Mouse (Mus musculus) forebrain, embryonic 13.5 days (tissue): Measurements from ENCODE around the gene Cit. TPM values are rescaled to one million over a fixed set of nuclear protein-coding genes. Genes with fewer than 3 reads are reported as not detected.

ENCODE experiments used
- ATAC-seq: fragments of 200-750 bp; cut with Nextera tagmentation; 2 replicates; pipeline ENCODE4 v1.8.0; 2017
- H3K27ac ChIP-seq: fragments of 300-500 bp; sonication (generic); 2 replicates; pipeline ENCODE4 v1.5.1; 2015; ENCODE audit warnings: inconsistent platforms, mild to moderate bottlenecking, moderate library complexity
- H3K27me3 ChIP-seq: fragments of 300-500 bp; sonication (generic); 2 replicates; pipeline ENCODE4 v1.6.1; 2015; ENCODE audit warnings: mild to moderate bottlenecking, inconsistent platforms
- H3K36me3 ChIP-seq: fragments of 300-500 bp; sonication (generic); 2 replicates; pipeline ENCODE4 v1.6.1; 2015; ENCODE audit warnings: mild to moderate bottlenecking, inconsistent platforms; ENCODE audit not compliant: poor library complexity, severe bottlenecking
- H3K4me1 ChIP-seq: fragments of 300-500 bp; sonication (generic); 2 replicates; pipeline ENCODE4 v1.6.1; 2015; ENCODE audit warnings: inconsistent platforms
- H3K4me2 ChIP-seq: fragments of 300-500 bp; sonication (generic); 2 replicates; pipeline ENCODE4 v1.6.1; 2015; ENCODE audit warnings: inconsistent platforms, mild to moderate bottlenecking, moderate library complexity
- H3K4me3 ChIP-seq: fragments of 300-500 bp; sonication (generic); 2 replicates; pipeline ENCODE4 v1.5.1; 2015; ENCODE audit warnings: mild to moderate bottlenecking, inconsistent platforms
- H3K9ac ChIP-seq: fragments of 300-500 bp; sonication (generic); 2 replicates; pipeline ENCODE4 v1.6.1; 2015; ENCODE audit warnings: mild to moderate bottlenecking, inconsistent platforms
- H3K9me3 ChIP-seq: fragments of 300-500 bp; sonication (generic); replicated peaks from 2 replicates; pipeline ENCODE4 v1.6.1; 2016; ENCODE audit warnings: inconsistent platforms
- WGBS: fragments of 180-500 bp; shearing (Covaris S2); methylation state at CpG from one replicate; pipeline ENCODE4 v1.1.7; 2015; 5-methylcytosine and 5-hydroxymethylcytosine counted together
- polyA plus RNA-seq: library from polyadenylated mRNA; unstranded; fragments of >200 nt; fragmentation: Nextera tagmentation; extraction: Ambion mirVana; gene quantifications from 2 replicates; pipeline ENCODE4 v1.2.1, GENCODE M21; 2015

The Cit gene
- polyA plus RNA-seq, 1 experiment from 2014 or later: 30.8 TPM

DNA sequence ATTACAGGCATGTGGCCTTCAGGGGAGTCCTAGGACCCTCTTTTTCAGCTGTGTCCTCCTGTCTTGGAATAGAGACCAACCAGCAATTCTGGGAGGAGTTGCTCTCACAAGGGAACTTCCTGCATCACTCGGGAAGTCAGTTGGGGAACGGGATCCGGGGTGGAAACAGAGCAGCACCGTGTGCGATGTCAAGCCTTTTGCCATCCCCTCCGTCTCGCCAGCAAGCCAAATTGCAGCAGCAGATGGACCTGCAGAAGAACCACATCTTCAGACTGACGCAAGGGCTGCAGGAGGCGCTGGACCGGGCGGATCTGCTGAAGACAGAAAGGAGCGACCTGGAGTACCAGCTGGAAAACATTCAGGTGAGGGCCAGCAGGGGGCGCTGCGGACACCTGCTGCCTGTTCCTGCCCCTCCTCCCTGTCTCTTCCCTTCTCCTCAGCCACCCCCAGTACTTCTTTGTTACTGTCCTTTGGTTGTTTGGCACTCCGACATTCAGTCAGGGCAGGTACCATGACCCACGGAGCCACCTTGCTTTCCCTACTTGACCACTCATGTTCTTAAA is 134.1 kb downstream of the Cit start:
- peaks cover 74% of the 10 kb centered on the region for H3K36me3 ChIP-seq
- 55% methylated on average over 16 of the region's 16 CpGs for WGBS
- H3K4me1 ChIP-seq: 0 out of 2 replicates have a peak, but pooled peaks cover 3% of the 10 kb centered on the region
- no peaks in the 10 kb centered on the region for H3K27me3 ChIP-seq
- H3K4me3 ChIP-seq: no peak overlapping the region
- H3K4me2 ChIP-seq: no peak overlapping the region
- no peaks in the 10 kb centered on the region for H3K9me3 ChIP-seq
- H3K27ac ChIP-seq: no peak overlapping the region
- no peak overlapping the region for H3K9ac ChIP-seq
- ATAC-seq: no peak

DNA sequence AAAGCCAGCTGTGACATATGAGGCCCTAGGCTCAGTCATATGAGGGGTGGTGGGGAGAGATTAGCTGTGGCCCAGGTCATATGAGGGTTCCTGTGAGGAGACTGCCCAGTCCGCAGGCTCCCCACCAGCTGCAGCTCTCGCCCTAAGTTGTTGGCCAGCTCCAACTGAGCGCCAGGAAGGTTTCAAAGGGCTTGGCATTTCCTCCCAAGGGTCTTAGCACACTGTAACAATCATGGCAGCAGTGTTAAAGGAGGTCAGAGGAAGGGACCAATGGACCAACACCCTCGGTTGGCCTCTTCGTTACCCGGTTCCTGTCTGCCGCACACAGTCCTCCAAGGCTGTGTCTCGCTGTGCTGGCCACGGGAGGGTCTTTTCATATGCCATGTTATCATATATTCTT is 135.5 kb downstream of the Cit start:
- WGBS: 93% methylated on average over 9 of the region's 9 CpGs
- Histone ChIP-seq H3K27ac (no peak overlapping the region), H3K4me2 (no peak overlapping the region), H3K4me3 (no peak overlapping the region), H3K4me1 (0 out of 2 replicates have a peak, but pooled peaks cover 3% of the 10 kb centered on the region), H3K9me3 (no peaks in the 10 kb centered on the region), H3K36me3 (peaks cover 72% of the 10 kb centered on the region), H3K27me3 (no peaks in the 10 kb centered on the region), H3K9ac (no peak overlapping the region)
- no peak for ATAC-seq

DNA sequence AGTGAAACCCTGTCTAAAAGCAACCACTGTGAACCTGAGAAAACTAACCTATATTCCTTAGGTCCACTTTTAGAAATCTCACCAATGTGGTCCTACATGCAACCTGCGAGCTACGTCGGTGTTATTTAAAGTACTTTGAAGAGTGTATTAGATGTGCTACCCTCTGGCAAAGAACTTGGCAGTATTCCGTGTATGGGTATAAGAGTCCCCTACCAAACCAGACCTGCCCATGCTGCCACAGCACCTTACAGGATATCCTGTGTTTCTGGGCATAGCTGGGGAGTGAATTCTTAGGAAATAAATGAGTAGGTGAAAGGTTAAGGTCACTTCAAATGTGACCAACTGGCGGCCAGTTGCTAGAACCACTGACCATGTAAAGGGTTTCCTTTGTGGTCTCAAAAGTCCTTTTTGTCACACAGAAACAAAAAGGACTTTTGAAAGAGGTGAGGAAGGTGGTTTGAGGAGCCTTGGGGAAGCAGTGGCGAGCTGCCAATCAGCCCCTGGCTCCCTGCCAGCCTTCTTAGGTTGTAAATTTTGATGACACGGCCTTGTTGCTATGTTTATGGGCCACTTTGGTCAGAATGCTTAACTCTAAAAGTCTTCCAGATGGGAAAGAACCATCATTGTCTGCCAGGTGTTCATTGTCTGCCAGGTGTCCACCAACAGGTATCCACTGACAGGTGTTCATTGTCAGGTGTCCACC is 137.7 kb downstream of the Cit start:
- Histone ChIP-seq H3K27ac (no peak overlapping the region), H3K9ac (no peak overlapping the region), H3K27me3 (no peaks in the 10 kb centered on the region), H3K4me3 (no peak overlapping the region), H3K4me1 (0 out of 2 replicates have a peak, but pooled peaks cover 3% of the 10 kb centered on the region), H3K4me2 (no peak overlapping the region), H3K36me3 (peaks cover 78% of the 10 kb centered on the region), H3K9me3 (no peaks in the 10 kb centered on the region)
- ATAC-seq: no peak
- WGBS: 75% methylated on average over 7 of the region's 7 CpGs

DNA sequence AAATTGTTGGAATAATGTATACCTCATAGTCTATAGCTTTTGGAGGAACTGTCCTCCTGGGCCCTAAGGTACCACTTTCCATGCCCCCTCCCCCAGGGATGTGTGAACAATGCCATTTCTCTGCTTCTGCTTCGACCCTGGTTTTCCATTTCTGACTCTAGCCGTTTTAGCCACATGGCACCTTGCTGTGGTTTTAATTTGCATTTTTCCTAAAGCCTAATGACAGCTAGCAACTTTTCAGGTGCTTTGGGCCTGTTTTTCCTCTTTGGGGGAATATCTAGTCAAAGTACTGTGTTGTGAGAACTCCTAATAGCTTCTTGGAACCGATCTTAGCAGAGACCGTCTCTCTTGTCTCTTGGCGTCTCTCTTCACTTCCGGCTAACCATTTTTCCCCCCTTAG is 139.3 kb downstream of the Cit start:
- Histone ChIP-seq H3K27me3 (no peaks in the 10 kb centered on the region), H3K4me1 (0 out of 2 replicates have a peak, but pooled peaks cover 3% of the 10 kb centered on the region), H3K9ac (no peak overlapping the region), H3K9me3 (no peaks in the 10 kb centered on the region), H3K27ac (no peak overlapping the region), H3K4me2 (no peak overlapping the region), H3K36me3 (peaks cover 84% of the 10 kb centered on the region), H3K4me3 (no peak overlapping the region)
- WGBS: 91% methylated on average over 6 of the region's 6 CpGs
- ATAC-seq: no peak

DNA sequence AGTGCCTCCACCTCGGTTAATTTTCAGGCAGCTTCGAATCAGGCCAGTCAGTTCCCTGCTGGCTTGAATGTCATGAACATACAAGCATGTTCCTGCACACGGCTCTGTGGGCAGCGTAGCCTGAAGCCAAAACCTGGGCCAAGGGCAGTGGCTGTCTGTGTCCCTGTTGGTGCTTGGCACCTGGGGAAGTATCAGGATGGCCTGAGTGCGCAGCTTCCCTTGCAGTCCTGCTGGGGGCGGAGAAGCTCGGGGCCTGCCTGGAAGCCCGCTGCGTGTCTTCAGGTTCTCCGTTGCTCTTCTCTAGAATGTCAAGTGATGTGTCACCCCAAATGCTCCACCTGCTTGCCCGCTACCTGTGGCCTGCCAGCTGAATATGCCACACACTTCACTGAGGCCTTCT is 140.0 kb downstream of the Cit start:
- H3K36me3 ChIP-seq: peaks cover 84% of the 10 kb centered on the region
- WGBS: 96% methylated on average over 11 of the region's 11 CpGs
- H3K27me3 ChIP-seq: no peaks in the 10 kb centered on the region
- no peak for ATAC-seq
- H3K9ac ChIP-seq: no peak overlapping the region
- H3K4me2 ChIP-seq: no peak overlapping the region
- 0 out of 2 replicates have a peak, but pooled peaks cover 3% of the 10 kb centered on the region for H3K4me1 ChIP-seq
- no peaks in the 10 kb centered on the region for H3K9me3 ChIP-seq
- no peak overlapping the region for H3K4me3 ChIP-seq
- no peak overlapping the region for H3K27ac ChIP-seq

DNA sequence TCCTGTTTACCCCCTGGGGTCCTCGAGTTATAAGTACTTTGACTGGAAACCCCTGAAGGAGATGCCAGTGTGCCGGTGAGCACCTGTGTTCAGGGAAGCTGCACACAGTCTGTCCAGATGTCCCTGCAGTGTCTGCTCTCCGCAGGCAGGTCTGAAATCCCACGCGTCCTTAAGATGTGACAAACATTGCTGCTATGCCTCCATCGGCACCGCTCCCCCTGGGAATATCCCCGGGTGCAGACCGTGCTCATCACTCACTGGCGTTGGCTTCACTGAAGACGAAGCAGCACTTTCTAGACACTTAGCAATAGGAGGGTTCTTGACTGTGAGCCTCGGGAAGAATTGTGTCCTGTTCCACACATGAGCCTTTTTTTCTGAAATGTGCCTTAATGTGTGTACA is 142.2 kb downstream of the Cit start:
- Histone ChIP-seq H3K4me3 (no peak overlapping the region), H3K36me3 (peaks cover 89% of the 10 kb centered on the region), H3K9ac (no peak overlapping the region), H3K4me2 (no peak overlapping the region), H3K4me1 (0 out of 2 replicates have a peak, but pooled peaks cover 3% of the 10 kb centered on the region), H3K9me3 (no peaks in the 10 kb centered on the region), H3K27ac (no peak overlapping the region), H3K27me3 (no peaks in the 10 kb centered on the region)
- no peak for ATAC-seq
- 89% methylated on average over 12 of the region's 12 CpGs for WGBS

DNA sequence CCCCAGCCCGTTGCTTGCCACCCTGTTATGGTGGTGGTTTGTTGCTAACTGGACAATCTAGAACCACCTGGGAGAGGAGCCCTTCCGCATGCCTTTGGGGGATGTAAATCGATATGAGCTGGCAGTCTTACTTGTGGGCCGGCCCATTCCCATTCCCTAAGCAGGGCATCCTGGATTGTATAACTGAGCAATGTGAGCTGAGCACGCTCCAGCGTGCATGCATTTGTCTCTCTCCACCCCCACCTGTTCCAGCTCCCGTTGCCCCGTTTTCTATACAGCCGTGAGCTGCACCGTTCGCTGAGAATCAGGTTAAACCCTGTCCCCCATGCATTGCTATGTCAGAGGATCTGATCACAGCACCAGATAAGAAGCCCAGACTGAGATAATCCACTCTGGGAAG is 146.6 kb downstream of the Cit start:
- H3K4me2 ChIP-seq: no peak overlapping the region
- H3K4me1 ChIP-seq: no peaks in the 10 kb centered on the region
- H3K9ac ChIP-seq: no peak overlapping the region
- no peaks in the 10 kb centered on the region for H3K27me3 ChIP-seq
- 96% methylated on average over 11 of the region's 11 CpGs for WGBS
- ATAC-seq: no peak
- no peak overlapping the region for H3K4me3 ChIP-seq
- H3K9me3 ChIP-seq: no peaks in the 10 kb centered on the region
- peaks cover 84% of the 10 kb centered on the region for H3K36me3 ChIP-seq
- H3K27ac ChIP-seq: no peak overlapping the region

DNA sequence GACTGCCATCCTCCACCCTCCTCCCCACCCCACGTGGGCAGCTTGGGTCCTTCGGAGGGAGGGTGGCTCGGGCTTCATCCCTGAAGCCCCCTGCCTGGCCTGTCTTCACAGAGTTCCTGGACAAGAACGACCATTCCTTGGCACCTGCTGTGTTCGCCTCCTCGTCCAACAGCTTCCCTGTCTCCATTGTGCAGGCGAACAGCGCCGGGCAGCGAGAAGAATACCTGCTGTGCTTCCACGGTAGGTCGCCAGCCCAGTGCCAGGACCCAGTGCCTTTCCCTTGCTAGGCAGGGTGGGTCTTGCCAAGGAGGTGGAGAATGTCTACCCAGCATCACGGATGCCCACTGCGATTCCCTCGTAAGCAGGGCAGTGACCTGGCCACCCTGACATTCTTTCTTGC is 149.0 kb downstream of the Cit start:
- H3K27me3 ChIP-seq: no peaks in the 10 kb centered on the region
- H3K9me3 ChIP-seq: no peaks in the 10 kb centered on the region
- no peak for ATAC-seq
- peaks cover 73% of the 10 kb centered on the region for H3K36me3 ChIP-seq
- no peak overlapping the region for H3K4me2 ChIP-seq
- H3K4me1 ChIP-seq: no peaks in the 10 kb centered on the region
- no peak overlapping the region for H3K27ac ChIP-seq
- 82% methylated on average over 15 of the region's 15 CpGs for WGBS
- no peak overlapping the region for H3K9ac ChIP-seq
- H3K4me3 ChIP-seq: no peak overlapping the region

DNA sequence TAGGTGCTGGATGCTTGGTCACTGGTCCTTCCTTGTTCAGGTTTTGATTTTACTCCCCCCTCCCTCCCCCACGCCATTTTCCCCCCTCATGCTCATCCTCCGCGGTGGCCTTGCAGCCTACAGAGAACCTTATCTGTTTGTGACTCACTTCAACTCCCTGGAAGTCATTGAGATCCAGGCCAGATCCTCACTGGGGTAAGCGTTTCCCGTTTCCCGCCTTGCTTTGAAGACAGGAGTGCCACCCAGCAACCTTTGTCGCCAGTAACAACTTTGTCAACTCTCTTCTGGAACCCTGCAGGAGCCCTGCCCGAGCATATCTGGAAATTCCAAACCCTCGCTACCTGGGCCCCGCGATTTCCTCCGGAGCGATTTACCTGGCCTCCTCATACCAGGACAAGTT is 152.3 kb downstream of the Cit start:
- H3K36me3 ChIP-seq: peaks cover 56% of the 10 kb centered on the region
- no peak for ATAC-seq

DNA sequence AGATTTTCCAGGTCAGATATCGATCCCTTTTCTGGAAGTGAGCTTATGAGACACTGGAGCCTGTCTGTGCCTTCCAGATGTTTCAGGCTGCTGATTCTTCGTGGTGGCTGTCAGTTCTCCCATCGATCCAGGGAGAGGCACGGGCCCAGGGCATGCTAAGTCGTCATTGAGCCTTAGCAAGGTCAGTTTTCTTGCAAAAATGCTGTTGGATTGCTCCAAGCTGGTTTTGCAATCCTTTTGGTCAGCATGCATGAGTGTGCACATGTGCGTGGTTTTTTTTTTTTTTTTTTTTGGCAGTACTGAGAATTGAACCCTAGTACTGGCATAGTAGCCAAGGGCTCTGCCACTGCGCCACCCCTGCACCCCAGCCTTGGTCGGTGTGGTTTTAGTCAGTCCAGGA is 158.1 kb downstream of the Cit start:
- no peak overlapping the region for H3K9ac ChIP-seq
- WGBS: 87% methylated on average over 8 of the region's 8 CpGs

More for the DNA sequence above, 152.3 kb downstream of the Cit start:
- Histone ChIP-seq H3K27me3 (no peaks in the 10 kb centered on the region), H3K9ac (no peak overlapping the region), H3K4me1 (no peaks in the 10 kb centered on the region), H3K4me2 (no peak overlapping the region), H3K4me3 (no peak overlapping the region), H3K9me3 (no peaks in the 10 kb centered on the region), H3K27ac (no peak overlapping the region)
- WGBS: 81% methylated on average over 13 of the region's 13 CpGs

DNA sequence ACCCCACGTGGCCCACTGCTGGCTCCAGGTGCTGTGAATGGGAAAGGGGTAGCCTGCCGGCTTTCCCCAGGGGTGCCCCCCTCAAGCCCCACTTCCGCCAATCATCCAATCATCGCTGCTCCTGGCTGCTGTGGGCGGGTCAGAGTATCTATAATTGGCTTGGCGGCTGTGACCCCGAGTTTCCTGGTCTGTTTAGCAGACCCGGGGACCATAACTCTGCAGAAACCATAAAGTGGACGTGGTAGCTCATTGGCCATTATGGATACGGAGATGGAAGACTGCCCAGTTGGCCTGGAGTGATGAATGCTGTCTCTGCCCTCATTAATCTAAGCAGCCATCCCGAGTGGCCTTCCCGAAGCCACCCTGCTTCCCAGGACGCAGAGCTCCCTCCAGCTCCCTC is 158.7 kb downstream of the Cit start:
- Histone ChIP-seq H3K9me3 (no peaks in the 10 kb centered on the region), H3K4me1 (no peaks in the 10 kb centered on the region), H3K27me3 (no peaks in the 10 kb centered on the region), H3K4me3 (no peak overlapping the region), H3K27ac (no peak overlapping the region), H3K36me3 (peaks cover 38% of the 10 kb centered on the region), H3K9ac (no peak overlapping the region), H3K4me2 (no peak overlapping the region)
- no peak for ATAC-seq
- 39% methylated on average over 13 of the region's 13 CpGs for WGBS

More for the DNA sequence above, 158.1 kb downstream of the Cit start:
- Histone ChIP-seq H3K4me3 (no peak overlapping the region), H3K4me1 (no peaks in the 10 kb centered on the region), H3K36me3 (peaks cover 38% of the 10 kb centered on the region), H3K9me3 (no peaks in the 10 kb centered on the region), H3K27ac (no peak overlapping the region), H3K4me2 (no peak overlapping the region), H3K27me3 (no peaks in the 10 kb centered on the region)
- no peak for ATAC-seq

DNA sequence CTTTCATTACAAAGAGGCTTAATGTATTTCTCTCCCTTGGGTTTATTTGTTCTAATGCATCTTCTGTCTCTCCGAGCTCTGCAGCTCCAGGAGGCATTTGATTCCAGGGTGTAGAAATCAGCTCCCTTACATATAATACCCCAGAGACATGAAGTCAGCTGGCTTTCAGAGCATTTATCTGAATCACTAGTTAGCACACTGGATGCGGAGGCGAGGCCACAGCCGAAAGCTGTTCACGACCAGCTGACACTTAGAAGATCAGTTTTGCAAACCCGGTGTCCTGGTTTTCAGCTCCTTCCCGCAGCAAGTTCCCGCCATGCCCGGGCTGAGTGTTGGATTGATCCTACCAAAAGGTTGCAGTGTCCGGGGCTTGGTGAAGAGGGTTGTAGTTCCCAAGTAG is 159.2 kb downstream of the Cit start:
- H3K4me3 ChIP-seq: no peak overlapping the region
- 87% methylated on average over 10 of the region's 10 CpGs for WGBS
- no peak overlapping the region for H3K9ac ChIP-seq
- H3K27me3 ChIP-seq: no peaks in the 10 kb centered on the region
- no peak for ATAC-seq
- no peaks in the 10 kb centered on the region for H3K9me3 ChIP-seq
- no peaks in the 10 kb centered on the region for H3K4me1 ChIP-seq
- H3K27ac ChIP-seq: no peak overlapping the region
- H3K4me2 ChIP-seq: no peak overlapping the region
- H3K36me3 ChIP-seq: peaks cover 37% of the 10 kb centered on the region
